Mouse (Mus musculus) liver, adult (tissue): ENCODE data around the gene Mast3.

Experiments used
- GATA4 ChIP-seq: IDR thresholded peaks from 2 replicates; pipeline ENCODE4 v1.6.1; 2014; ENCODE audit warnings: mild to moderate bottlenecking, low read length; ENCODE audit not compliant: insufficient replicate concordance

The Mast3 gene

DNA sequence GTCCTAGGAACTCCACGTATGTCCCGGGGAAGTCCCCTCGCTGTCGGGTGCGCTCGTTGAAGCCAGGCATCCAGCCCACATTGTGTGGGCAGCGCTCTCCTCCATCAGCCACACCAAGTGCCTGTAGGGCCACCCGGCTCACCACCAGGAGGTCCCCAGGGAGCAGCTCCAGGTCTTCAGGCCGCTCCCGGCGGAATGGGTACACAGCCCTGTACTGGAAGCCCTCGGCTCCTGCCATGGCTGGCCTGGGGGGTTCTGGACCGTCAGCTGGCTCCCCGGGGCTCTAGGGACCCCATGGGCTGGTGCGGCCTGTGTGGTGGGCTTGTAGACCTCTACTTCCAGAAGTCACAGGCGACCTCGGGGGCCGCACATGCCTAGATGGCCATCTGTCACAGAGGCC lies 30.1 kb downstream of the Mast3 start:
- TF ChIP-seq GATA4, result no peak

DNA sequence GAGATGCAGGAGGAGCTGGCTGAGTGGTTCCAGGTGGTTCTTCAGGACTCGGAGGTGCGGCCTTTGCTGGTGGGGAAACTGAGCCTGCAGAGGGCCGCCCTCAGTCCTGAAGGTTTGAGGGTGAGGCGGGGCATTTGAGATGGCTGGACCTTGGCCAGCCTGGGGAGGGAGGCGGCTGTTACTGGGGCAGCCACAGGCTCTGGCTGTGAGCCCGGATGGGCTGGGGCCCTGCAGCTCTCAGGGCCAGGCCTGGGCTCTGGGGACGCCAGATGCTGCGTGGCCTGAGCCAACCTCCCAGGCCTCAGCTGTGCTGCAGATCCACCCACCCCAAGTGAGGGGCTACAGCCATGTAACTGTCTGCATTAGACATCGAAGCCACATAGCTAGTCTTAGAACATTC lies 31.0 kb downstream of the Mast3 start:
- TF ChIP-seq GATA4, result no peak

DNA sequence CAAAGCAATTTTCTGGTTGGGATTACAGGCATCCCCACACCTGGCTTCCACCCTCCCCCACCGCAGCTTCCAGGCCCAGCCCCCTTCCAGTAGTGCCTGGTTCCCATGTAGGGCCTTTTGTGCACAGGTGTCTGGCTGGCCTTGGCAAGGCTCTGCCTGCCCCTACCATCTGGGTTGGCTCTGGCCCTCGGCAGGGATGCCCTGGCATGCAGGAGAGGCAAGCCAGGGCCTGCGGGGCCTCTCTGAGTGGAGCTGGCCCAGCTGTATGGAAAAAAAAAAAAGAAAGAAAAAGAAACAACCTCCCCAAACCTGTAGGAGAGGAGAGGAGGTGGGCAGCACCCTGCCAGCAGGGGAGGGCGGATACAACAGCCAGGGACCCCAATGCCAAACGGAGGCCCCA lies 31.4 kb downstream of the Mast3 start:
- no peak for TF ChIP-seq GATA4

DNA sequence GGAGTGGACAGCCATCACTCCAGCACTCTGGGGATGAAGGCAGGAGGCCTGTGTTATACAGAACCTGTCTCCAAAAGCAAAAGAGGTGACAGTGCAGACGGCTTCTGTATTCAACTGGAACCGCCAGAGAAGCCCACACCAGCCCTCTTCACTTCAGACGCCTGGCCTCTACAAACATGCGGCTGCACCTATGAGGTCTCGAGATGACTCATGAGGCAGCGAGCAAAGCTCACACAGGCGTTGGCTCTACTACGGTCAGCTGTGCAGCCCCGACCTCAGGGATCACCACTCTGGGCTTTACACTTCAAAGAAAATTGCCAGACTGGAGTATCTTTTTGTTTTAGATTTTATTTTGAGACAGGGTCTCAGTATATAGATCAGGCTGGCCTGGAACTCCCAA lies 32.0 kb downstream of the Mast3 start:
- no peak for TF ChIP-seq GATA4

DNA sequence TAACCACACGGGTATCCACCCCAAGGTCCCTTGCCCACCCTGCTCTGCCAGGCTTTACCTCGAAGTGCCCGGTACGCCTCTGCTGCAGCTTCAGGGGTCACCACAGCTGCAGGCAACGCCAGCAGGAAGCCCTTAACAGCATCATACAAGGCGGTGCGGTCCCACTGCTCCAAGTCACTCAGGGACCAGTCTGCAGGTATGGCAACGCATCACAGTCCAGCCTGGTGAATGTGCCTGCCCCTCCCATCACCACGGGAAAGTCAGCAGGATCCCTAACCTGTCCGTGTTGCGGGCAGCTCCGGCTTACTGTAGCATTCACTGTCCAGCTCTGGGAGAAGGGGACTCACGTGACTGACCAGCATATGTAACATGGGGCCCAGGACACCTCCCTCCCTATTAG lies 32.8 kb downstream of the Mast3 start:
- TF ChIP-seq GATA4, result no peak

DNA sequence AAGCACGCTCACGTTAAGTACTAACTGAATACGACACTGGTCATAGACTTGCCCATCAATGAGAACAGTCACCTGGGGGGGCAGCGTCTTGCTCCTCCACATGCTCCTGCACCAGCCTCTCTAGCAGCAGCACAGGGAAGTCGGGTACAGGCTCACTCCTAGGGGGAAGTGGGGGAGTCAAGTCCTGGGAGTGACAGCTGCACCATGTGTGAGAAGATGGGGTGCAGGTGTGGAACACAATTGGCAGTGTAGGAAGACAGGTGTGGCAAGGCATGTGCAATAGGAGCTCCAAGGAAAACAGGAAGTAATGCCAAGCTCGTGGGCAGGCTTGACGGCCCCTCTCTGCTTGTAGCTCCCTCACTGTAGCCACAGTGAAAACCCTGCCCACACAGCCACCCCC lies 33.6 kb downstream of the Mast3 start:
- TF ChIP-seq GATA4, result no peak

DNA sequence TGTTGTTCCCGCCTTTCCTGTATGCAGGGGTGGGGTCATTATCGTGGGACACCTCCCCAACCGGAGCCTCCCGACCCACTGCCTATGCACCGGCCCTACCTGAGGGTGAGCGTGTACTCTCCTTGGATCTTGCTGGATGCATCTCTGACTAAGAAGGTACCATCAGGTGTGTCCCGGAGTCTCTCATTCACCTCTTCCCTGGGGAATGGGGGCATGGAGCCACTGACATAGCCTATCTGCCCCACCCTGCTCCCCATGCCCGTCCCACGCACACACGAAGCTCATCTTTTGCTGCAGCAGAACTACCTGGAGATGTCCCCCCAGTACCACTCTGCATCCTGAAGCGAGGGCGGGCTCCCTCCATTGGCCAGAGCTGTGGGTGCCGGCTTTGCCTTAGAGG lies 34.1 kb downstream of the Mast3 start:
- no peak for TF ChIP-seq GATA4

DNA sequence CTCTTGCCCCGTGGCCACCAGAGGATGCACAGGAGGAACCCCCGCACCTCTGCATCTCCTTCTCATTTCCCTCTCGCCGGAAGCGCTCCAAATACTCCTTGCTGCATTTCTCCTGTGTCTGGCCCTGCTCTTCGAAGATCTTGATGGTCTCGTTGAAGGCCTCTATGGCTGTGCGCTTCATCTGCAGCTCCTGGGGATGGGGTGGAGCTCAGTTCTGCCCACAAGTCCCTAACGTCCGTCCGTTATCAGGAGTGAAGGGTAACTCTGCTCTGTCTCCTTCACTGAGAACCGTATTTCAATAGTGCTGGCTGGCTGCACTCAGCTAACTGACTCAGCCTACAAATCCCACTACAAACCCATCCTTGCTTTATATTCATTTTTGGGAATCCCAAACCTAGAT lies 35.0 kb downstream of the Mast3 start:
- TF ChIP-seq GATA4, result no peak

DNA sequence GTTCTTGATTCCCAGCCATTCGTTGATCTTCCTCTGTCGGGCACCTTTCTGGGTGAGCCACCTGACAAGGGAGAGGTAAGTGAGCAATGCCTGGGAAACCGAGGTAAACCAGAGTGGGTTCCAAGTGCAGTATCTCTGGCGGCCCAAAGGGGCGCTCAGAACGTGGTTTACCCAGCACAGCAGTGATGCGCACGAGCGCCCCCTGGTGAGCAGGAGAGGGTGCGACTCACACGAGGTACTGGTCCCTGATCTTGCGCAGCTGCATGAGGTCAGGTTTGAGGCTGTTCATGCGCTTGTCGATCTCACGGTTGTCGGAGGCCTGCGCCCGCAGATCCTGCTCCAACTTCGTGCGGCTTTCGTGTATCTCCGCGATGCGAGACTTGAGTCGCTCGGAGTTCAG lies 35.5 kb downstream of the Mast3 start:
- TF ChIP-seq GATA4, result no peak

DNA sequence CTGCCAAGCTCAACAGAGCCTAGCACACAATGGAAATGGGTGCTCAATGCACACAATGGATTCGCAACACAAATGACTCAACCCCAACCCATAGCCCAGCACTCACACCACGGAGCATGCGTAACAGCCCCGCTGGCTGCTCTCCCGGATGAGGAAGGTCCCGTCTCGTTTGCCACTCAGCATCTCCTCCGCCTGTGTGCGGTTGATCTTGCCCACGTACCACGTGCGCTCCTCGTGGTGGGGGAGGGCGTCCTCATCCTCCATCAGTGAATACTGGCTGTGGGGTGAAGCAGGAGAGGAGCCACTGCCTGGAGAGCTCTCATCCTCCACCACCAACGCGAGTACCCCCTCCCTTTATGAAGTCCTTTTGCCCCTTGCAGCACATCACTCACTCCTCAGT lies 35.9 kb downstream of the Mast3 start:
- TF ChIP-seq GATA4, result no peak

DNA sequence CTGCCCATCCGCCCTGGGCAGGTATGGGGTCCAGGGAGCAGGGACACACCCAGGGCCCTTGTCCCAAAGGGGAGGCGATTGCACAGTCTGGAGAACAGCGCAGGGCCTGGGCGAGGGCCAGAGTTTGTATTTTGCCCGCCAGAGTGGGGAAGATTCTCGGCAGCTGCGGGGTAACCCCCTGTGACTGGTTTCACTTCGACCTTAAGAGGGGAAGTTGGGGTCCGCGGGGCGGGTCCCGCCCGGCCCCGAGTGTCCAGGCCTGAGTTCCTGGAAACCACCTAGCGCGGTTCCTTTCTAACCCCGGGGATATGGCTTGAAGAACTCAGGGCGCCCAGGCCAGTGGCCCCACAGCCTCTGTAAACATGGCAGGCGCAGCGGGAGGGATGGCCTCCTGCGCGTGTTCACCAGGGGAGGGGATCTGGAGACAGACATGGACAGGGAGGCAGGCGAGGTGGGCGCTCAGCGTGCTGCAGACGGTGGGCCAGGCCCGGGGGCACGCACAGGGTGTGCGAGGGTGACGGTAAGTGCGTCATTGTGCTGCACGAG lies 36.5 kb downstream of the Mast3 start:
- no peak for TF ChIP-seq GATA4

DNA sequence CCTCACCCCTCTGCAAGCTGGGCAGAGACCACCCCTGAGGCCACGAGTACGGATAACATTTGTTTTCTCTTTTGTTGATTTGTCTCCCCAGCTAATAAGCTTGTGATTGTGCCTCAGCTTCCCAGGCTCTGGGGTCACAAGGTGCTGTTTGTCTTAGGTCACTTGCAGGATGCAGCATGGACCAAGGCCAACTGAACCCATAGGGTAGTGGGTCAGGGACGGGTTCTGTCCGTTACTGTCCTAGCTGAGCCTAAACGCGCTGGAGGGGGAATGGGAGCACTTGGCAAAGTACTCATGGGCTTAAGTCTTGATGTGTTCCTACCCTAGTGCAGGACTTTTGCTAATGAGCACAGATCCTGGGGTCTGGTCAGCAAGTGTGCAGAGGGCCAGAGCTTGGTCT lies 37.4 kb downstream of the Mast3 start:
- no peak for TF ChIP-seq GATA4

DNA sequence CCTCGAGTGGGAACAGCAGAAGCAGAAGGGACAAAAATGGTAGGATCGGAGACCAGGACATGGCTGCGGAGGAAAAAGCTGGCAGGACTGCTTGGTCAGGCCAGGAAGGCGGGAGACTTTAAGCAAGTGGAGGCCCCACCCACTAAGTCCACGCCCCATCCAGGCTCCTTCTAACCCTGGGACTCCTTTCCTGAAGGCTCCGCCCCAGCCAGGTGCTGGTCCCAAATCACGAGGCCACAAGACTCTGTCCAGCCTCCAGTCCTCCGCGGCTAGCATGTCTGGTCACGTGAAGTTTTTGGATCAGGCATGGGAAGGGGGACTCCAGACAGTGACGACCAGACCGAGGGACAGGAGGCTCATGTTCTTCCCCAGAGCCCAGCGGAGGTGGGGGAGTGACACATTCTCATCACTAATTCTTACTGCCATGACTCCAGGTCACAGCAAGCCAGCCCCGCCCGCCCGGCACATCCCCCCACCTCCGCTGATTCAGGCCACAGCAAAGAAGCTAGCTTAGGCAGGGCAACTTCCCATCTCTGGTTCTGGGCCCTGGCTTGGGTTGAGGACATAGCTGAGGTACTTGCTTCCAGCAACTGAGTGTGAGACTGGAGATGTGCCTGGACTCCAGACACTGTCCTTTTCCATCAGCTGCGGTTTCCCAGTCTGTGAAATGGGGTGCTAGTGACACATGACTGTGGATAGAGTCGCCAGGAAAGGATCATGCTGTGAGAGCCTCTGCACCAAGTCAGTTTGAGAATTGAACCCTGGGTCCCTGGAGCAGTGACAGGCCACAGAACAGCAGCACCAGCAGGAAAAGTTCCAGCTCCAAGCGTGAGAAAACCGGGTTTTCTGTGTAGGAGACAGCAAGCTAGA lies 38.0 kb downstream of the Mast3 start:
- TF ChIP-seq GATA4, result no peak

DNA sequence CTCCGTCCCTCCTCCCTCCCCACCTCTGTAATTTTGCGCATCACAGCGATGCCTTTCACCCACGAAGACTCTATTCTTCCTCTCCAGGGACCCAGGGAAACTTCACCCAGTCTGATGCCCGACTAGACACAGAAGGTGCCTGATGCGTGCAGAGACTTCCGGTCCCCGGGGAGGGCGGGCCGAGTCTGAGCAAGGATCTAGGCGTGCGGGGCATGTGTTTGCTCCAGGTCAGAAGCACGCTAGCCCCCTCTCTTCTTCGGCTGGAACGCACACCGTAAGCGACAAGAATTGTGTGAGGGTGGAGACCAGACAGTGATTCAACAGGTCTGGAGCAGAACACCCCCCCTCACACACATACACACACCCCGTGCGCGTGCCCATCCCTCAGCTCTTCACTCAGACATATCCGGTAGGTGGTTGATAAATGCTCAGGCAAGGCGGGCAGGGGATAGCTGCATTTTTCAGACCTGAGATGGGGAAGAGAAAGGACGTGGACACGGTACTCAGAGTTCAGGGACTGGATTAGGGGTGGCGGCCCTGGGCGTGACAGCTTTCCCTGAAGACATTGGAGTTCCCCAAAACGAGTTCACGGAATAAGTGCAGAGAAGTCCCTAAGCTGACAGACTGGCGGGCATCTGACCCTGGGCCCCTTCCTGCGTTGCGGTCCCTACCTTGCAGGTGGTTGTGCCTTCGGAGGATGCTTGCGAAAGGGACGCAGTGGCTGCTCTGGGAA lies 38.9 kb downstream of the Mast3 start:
- no peak for TF ChIP-seq GATA4

DNA sequence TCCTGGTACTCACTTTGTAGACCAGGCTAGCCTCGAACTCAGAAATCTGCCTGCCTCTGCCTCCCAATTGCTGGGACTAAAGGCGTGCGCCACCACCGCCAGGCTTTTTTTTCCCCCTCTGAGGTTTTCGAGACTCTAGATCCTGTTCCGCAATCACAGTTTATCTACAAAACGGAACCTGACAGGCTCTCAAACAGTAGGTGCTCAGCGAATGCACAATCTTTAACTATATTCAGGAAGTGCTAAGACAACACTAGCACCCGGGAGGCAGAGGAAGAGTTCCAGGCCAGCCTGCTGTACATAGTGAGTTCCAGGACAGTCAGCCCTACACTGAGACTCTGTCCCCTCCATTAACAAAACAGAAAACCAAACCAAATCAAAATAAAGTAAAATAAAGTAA lies 39.5 kb downstream of the Mast3 start:
- no peak for TF ChIP-seq GATA4

DNA sequence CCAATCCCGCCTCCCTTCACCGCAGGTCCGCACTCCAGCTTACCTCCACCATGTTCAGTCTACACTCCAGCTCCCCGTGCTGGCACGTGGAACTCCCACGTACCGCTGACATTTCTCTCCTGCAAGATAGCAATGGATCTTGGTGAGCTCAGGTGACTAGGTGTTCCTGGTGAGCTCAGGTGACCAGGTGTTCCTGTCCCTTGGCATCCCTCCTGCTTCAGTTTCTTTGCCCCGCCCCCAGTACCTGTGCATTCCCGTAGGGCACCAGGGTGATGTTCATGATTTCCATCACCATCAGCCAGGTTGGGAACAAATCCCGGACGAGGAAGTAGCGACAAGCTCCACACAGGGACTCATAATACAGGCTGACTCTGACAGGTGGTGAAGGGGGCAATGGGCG lies 40.2 kb downstream of the Mast3 start:
- TF ChIP-seq GATA4, result no peak
